Mouse (Mus musculus) layer of hippocampus, adult 8-10 months (tissue): ENCODE results near the gene Fez2. TPM values are rescaled to one million over a fixed set of nuclear protein-coding genes. Genes with fewer than 3 reads are reported as not detected.

Source experiments
- DNase-seq, 2 experiments: peaks; one replicate each; pipeline ENCODE4 v3.0.0; 2022; ENCODE audit warnings: low spot score in 2 of 2
- total RNA-seq, 4 experiments: library from RNA; stranded (reverse); gene quantifications; 2 replicates each; pipeline ENCODE4 v1.2.4; 2022

The Fez2 gene
- total RNA-seq, 4 experiments from 2014 or later: 34.4 to 40.9 (median 36.8) TPM

DNA sequence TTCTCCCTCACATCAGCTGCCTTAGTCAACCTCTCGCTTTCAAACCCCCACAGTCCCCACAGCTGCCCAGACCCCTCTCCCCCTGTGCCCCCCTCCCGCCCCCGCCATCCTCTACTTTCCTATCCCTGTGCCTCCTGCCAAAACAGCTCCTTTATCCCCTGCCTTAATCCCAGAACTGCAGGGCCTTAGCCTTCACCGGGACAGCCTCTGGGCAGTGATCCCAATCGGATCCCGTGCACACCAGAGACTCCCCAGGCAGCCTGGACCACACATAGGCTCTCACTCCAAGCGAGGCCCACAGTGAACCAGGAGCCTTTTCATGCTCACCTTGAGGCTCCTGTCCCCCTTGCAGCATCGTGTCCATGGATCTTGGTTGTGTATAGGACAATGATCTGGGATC, 49.5 kb downstream of the Fez2 start:
- no peak for DNase-seq

DNA sequence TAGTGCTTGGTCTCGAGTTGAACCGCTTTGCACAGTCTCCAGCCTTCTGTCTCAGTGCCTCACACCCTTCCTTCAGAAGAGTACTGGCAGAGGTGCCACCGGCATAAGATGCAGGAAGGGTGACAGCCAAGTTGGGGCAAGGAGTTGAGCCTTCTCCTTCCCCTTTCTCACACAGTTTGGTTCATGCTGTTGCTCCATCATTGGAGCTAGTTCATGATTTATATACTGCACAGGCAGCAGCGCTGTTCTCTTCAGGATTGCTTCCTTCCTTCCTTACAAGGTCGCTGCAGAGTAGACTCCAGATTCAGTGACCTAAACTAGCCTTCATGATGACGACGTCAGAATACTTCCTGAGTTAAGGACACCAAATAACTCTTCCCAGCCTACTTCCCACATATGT, 51.9 kb downstream of the Fez2 start:
- DNase-seq: no peak

DNA sequence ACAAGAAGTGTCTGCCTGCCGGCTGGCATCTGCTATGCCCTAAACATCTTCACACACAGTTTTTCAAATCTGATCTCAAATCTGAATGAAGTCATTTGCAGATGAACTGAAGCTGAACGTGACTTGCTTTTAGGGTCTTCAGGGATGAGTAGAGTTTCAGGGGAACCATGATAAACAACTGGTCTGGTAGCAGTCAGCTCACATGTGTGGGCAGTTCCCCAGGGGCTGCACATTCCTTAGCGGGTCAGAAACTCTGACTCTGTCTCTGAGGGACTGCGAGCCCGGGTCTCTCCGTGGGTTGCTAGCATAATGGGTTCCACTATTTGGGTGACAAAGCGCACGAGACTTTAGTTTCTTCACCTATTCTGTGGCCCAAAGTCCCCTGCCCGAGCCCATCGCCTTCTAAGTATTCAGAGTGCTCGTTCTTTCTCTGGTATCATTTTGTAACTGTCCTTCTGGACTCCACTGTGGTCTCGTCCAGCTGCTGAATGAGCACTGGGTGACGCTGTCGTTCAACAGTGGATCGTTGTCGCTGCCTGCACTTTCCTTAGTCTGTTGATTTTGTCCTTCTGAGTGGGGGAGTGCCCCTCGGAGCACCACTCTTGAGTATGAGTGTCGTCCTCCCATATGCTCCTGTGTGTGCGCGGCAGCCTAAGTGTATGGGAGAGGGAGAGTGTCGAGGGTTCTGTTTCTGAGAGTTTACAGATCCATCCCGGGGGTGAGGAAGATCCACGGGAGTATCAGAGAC, 53.2 kb downstream of the Fez2 start:
- no peak for DNase-seq

DNA sequence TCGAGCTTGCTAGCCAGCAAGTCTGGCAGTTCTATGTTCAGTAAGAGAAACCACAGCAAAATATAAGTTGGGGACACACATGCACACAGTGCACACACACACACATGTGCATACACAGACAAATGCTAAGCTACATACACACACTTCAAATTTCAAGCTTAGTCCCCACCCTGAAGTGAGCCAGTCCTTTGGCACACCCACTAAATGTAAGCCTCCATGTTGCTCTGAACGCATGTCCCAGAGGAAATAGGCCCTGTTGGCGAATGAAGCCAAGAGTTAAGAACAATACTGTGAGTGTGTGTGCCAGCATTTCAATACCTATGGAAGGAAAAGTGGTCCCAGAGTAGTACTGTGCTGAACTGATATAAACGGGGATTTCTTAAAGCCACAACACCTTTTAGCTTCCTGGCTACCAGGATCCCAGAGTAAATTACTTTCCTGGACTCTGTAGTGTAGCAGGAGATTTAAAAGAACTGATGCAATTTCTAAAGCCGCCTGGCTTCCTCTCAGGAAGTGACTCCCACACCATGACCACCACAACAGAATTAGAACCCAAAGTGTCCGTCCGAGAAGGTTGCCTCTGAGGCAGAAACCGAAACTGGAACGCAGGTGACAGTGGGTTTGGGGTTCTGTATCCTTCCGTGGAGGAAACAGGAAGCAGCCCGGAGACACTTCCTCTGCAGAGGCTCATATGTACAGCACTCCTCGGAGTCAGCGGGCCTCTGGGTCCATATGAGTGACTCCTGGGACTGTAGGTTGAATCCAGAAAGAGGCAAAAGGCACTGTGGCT, 55.8 kb downstream of the Fez2 start:
- no peak for DNase-seq

DNA sequence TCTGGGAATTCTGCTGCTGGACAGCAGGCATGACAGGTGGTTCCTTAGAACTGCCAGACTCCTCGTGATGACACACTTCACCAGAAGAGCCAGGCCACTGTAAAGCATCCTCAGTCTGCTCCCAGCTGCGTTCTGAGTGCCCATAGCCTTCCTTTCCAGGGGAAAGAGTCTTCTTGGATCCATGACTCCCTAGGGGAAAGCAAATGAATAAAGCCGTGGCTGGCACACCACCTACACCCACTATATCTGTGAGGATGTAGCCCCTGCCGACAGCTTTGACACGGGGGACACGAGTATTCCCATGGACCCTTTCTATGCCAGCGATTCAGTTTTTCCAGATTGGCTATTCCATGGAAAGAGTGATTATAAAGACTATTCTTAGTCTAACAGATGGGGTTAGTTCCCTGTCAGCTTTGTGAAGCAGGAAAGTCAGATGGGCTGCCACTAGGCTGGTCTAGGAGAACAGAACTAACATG, 59.7 kb downstream of the Fez2 start:
- peak; percentile 25 to 48 for DNase-seq

DNA sequence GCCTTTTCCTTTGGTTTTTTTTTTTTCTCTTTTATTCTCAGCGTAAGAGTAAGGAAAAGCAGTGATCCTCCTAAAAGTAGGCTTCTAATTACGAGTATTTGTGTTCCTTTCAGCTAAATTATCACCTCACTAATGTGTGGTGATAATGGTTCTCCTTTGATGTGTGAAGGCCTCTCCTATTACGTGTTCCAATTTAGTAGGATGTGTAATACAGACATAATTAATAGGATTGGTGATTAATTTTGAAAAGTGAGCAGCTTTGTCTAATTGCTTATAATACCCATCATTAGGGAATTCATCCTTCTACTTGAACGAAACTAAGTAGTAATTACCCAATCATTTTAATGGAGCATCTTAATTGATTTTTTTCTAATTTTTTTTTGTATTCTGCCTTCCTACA, 60.2 kb downstream of the Fez2 start:
- no peak for DNase-seq

DNA sequence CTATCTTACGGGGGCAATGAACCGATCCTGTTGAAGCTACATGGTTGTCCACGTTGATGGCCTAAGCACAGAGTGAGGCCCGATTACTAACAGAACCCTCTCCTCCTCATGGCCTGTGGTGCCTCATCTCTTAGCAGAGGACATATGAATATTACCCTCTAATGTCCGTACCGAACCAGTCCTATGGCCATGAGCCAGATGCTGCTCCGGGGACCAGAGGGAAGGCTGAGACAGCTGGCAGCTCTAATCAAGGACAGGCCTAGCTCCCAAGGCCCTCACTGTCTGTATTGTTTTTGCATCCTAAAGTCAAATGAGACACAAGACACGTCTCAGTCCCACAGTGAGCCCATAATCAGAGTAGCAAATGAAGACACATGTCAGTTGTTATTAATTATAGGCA, 62.3 kb downstream of the Fez2 start:
- no peak for DNase-seq

DNA sequence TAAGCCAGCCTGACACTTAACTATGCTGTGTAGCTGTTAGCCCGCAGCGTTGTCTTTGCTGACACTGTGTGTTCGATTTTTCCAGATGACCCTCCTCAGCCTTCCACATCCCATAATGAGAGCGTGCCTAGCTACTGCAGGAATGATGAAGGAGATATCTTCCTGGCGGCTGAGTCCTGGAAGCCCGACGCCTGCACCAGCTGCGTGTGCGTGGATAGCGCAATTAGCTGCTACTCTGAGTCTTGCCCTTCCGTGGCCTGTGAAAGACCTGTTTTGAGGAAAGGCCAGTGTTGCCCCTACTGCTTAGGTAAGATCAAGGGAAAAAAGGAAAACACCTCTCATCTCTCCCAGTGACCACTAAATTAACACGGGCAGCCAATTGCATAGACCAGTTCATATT, 63.1 kb downstream of the Fez2 start:
- no peak for DNase-seq

DNA sequence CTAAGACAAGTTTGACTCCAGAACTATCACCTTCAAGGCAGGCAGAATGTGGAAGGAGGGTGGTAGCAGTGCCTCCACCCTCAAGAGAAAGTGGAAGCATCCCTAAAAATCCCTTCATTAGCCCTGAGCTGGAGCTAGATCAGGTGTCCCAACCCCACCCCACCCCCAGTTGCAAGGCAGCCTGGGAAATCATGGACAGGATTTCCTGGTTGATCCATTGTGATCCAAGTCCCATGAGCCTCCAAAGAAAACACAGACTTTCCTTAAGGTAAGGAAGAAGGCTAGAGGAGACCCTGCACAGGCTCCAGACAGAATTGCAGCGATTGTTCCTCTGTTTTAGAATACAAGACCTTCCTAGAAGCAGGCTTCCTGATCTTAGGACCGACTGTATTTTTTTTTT, 63.5 kb downstream of the Fez2 start:
- DNase-seq: no peak

DNA sequence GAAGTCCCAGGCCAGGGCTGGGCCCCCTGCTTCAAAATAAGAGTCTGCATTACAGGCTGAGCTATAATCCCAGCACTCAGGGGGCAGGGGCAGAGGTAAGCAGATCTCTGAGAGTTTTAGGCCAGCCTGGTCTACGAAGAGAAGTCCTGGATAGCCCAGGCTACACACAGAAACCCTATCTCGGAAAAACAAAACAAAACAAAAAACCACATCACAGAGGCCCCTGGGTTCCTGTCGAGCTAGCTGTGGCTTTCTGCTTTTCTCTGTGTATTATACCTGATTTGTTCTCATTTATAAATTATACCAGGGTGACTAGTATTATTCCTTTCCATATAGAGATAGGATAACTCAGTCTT, 65.5 kb downstream of the Fez2 start:
- DNase-seq: no peak

DNA sequence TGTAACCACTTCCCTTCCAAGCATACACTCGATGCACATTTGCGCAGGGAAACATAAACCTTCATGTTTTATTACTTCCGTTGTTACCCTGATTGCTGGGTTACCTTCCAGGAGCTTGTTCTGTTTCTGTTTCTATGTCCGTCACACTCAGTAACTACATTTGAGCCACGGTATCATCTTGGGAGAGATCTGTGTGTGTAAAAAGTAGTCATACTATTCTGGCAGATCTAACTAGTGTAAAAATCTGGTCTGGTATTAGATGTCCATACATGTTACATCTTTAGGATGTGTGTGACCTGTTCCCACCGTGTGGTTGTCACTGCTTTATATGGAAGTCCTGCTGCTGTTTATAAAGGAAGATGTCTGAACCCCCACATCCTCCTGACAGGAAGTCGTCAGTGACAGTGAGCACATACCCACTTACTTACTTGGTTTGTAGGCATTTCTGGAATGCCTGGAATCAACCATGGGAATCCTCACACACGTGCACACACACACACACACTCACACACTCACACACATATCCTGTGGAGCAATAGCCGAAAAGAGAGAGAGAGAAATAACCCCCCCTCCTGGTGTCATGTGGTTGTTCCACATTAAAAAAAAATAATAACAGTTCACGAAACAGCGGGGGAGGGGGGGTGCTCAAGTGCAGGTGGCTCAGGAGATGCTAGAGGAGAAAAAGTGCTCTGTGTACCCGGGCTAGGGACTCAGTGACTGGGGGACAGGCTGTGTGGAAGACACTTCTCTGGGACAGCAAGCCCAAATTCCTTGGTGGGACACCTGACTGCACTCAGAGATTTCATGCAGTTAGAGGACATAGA, 66.1 kb downstream of the Fez2 start:
- no peak for DNase-seq

DNA sequence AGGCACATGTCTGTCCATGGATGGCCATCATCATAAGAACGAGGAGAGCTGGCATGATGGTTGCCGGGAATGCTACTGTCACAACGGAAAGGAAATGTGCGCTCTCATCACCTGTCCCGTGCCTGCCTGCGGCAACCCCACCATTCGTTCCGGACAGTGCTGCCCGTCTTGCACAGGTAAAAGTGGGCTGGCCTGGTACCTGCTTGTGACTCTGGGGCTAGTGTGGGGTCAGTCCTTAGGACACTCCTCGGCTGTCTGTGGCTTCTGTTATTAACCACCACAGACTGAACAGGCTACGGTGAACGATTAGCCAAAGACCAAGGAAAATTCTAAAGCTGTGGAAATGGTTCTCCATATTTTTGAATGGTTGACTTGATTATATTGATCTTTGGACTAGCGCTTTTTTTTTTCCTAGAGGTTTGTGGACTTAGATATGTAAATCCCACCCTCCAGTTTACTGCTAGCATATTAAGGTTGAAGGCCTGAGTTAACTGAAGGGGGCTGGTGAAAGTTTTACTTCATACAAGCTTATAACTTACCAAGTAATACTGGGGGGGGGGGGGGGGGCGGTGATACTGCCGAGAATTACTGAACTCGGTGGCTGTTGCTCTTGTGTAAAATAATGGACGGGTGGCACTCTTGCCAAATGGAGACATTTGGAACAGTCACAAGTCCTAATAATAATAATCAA, 70.7 kb downstream of the Fez2 start:
- DNase-seq: no peak

DNA sequence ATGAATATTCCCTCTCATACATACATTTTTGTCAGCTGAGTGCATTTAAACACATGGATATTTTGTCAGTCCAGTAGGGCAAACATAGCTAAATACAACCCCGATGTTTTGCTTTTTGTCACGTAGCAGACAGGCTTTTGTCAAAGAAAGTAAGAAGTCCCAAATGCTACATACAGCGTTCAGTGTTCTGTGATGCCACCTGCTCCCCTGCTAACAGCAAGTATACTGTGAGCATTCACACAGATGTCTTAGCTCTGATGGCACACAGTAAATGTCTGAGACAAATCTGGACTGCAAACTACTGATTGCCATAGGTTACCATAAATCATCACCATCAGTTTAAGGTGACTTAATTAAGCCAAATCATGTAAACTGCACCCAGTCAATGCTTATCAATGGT, 74.3 kb downstream of the Fez2 start:
- DNase-seq: no peak

DNA sequence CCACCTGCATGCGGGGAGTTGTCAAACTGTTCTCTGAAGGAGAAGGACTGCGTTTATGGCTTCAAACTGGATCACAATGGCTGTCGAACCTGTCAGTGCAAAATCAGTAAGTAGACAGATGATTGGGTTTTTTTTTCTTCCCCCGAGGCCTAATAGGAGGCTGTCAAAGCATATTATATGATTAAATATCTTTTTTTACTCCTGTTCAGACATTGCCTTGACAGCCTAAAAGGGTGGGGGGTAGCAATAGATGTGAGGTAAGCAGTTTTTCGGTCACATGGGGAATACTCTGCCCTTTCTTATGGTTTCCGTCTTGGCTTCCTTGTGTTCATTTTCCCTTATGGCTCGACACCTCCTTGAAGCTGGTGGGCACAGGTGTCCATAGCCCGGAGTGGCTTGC, 82.7 kb downstream of the Fez2 start:
- DNase-seq: no peak

DNA sequence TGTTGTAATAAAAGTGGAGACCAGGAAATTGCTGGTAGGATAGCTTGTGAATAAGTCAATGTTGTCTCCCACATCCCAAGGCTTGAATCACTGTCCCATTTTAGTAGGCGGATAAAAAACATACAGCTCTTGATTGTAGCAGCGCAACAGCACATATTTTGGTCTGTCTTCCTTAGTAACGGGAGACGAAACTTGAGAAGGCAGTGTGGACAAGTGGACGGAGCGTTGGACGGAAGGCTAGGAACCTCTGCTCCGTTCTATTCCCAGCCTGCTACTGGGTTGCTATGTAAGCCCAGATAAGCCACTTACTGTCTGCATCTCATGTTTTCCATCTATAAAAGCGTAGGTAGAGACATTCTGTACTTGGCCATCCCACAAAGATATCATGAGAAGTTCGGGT, 84.7 kb downstream of the Fez2 start:
- no peak for DNase-seq

DNA sequence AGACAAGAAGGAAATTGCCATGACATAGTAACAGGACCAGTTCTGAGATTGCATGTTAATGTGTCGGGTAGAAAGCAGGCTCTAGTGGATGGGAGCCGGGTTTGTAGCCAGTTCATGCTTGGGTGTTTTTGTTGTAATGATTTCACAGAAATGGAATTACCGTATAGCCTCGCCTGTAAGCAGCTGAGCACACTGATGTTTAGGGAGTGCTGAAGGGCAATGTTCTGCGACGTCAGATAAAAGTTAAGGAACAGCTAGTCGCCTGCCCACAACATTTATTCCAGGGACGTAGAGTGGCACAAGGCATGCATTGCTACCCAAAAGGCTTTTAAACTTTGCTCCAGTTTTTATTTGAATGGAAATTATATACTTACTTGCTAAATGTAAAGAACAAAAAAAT, 86.5 kb downstream of the Fez2 start:
- DNase-seq: no peak

DNA sequence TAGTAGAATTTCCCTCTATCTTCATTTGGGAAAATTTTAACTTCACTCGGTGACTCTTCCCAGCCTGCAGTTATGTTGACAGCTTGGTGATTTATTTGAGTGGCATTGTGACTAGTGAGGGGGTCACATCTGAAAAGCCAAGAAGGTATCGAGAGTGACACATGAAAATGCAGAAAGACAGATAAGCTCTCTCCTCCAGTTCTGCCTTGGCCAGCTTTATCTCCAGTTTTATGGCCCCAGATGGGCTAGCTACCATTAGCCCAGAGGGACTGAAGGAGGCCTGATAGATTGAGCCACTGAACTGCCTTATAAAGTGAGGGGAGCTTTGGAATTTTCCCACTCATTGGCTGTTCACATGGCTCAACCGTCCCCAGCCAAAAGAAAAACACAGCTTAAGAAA, 89.7 kb downstream of the Fez2 start:
- no peak for DNase-seq

DNA sequence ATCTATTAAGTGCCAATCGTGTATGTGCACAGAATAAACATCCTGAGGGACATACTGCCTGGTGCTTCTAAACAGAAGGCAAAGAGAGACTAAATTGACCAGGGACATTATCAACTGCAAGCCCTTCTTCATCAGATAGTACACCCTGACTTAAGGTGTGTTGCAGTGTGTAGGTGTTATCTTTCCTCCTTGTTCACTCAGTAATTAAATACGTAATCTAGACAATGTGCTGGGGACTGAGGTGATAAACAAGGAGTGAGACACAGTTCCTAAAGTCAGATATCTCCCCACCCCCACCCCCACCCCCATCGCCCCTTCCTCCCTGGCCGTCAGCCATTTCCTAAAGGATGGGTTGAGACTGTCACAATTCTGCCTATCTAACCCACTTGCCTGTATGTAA, 90.8 kb downstream of the Fez2 start:
- no peak for DNase-seq

DNA sequence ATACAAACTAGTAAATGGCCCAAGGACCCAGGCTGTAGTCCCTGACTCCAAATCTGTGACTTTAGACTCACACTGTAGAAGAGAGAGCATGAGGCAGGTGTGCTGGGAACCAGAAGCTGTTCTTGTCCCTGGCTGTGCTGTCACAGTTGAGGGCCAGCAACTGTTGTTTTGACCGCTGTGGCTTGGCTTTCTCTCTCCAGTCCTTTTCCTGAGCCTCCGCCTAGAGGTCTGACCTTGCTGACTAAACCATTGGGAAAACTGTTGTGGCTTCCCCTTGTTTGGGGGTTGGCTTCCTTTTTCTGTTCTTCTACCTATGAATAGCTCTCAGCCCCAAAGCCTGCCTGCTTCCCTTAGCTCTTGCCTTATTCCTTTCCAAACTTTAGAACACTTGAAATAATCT, 91.6 kb downstream of the Fez2 start:
- no peak for DNase-seq

DNA sequence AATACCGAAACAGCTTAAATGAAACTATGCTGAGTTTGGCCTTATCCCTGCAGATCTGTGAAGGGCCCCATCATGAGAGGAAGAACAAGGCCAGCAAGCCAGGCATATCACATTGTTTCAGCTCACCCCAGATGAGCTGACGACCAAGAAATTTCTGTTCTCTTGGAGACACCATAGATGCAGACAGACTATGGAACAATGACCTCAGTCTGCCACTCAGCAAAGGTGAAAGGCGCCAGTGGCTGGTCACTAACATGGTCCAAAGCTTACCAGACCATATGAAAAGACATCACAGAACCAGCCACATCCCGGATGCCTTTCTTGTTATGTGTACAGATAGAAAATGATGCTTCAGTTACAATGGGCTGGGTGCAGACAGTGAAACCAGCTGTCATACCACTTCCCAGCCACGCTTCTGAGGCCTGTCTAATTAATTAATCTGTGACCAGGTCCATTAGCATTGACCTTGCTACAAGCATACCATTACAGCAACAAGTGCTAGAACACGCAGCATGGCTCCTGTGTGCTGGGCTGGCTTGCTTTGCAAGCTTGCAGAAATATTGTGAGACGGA, 92.1 kb downstream of the Fez2 start:
- DNase-seq: no peak
